Mouse (Mus musculus): Measurements from ENCODE around the gene Hey2.

Gene Hey2

DNA sequence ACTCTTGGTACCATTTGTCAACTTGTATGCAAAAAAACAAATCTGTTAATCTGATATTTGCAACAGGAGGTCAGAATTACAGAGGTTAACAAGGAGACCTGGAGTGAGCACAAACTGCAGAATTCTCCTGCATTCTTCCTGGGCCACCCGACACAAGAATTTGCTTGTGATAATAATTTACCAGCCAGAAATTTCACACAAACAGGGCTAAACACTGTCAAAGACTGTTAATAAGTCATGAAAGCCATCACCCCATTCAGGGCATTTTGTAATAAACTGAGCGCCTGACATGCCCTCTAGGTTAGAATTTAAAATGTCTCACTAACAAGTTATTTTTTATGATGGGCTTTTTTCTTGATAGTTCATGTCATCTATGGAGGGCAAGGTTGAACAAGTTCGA is 51.6 kb downstream of the Hey2 start:
- DNase-seq (ENCODE audit: extremely low spot score, low read depth, low spot score), result no peak

- no peak for DNase-seq (ENCODE audit: extremely low spot score, low read depth, low spot score)
Measured at GRCm38 (mm10) chr10:30789521-30789920, 53.1 kb downstream of the Hey2 start.

GRCm38 (mm10) chr10:30788340-30788721 is 54.3 kb downstream of the Hey2 start:
- no peak for DNase-seq (ENCODE audit: extremely low spot score, low read depth, low spot score)

- DNase-seq (ENCODE audit: extremely low spot score, low read depth, low spot score), result no peak
Measured at GRCm38 (mm10) chr10:30787684-30788339, 54.8 kb downstream of the Hey2 start.

DNA sequence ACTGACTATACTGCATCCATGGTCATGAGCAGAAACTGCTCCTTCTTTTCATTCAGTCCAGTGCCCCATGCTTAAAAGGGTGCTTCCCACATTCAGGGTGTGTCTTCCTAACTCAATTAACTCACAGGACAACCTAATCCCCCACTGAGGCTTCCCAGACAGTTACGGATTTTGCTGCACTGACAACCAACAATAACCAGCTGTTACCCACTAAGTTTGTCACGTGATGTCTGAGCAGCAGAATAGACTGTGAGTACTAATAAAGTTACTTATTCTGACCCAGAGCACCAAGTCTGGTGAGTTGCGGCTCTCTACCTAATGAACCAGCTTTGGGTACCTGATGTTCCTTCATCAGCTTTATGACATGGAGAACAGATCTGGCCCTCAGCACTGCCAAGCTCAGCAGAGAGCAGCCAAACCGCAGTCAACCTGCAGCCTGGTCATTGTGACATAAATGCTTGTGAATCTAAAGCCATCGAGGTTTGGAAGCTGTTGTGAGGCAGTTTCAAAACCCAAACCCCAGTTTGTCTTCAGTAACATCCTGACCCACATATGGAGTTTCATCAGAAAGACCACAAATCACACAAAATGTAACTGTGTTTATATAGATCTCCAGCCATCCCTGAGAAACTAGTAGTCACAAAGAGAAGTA is 56.4 kb downstream of the Hey2 start:
- DNase-seq (ENCODE audit: extremely low spot score, low read depth, low spot score), result no peak

Measured in hindlimb bud, embryonic 11.5 days (tissue).